Mouse (Mus musculus) embryonic fibroblast, embryonic 13.5 days (primary cell): ENCODE measurements around the gene Gpr137b.
"Not testable (repeated sequence)": the region's sequence is repeated elsewhere in the genome, so short reads cannot be mapped to it uniquely, and the experiment has no call there.

ENCODE experiments used
- CTCF ChIP-seq: IDR thresholded peaks from 2 replicates; pipeline ENCODE4 v1.5.1; 2011; ENCODE audit warnings: mild to moderate bottlenecking, control low read depth, low read length, moderate library complexity, borderline replicate concordance; ENCODE audit not compliant: insufficient read depth
- POLR2A ChIP-seq: IDR thresholded peaks from 2 replicates; pipeline ENCODE4 v1.6.1; 2011; ENCODE audit warnings: low read depth, mild to moderate bottlenecking, control low read depth, low read length, moderate library complexity

DNA sequence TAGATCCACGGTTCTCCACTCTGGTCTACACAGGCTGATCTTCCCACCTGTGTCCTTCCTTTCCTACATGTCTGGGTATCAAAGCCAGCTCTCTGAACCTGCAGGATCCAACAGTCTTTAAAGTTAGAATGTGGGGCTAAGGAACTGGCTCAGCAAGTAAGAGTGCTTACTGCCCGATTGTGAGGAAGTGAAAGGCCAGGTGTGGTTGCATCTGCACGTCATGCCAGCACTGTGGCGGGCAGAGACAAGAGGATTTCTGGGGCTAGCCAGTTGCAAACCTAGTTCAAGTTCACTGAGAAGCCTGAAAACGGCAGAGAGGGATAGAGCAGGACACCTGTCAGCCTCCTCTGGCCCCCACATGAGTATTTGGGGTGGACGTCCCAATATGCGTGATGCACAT is 22.4 kb downstream of the Gpr137b start:
- TF ChIP-seq CTCF, POLR2A: not testable (repeated sequence)
